Mouse (Mus musculus) bone marrow macrophage, adult 2 months (primary cell): ENCODE data around the gene Olfr1444. TPM values are rescaled to one million over a fixed set of nuclear protein-coding genes. Genes with fewer than 3 reads are reported as not detected.

ENCODE experiments used
- H3K27ac ChIP-seq: 2 replicates; pipeline ENCODE4 v1.5.1; 2012; ENCODE audit warnings: low read depth, low read length; ENCODE audit not compliant: insufficient read depth
- H3K4me1 ChIP-seq: 2 replicates; pipeline ENCODE4 v1.6.1; 2012; ENCODE audit warnings: low read length; ENCODE audit not compliant: control insufficient read depth, insufficient read depth
- H3K4me3 ChIP-seq: 2 replicates; pipeline ENCODE4 v1.5.1; 2012; ENCODE audit warnings: mild to moderate bottlenecking, low read length, moderate library complexity; ENCODE audit not compliant: insufficient read depth
- CTCF ChIP-seq: IDR thresholded peaks from 2 replicates; pipeline ENCODE4 v1.5.1; 2012; ENCODE audit warnings: low read depth, mild to moderate bottlenecking, low read length, moderate library complexity
- POLR2A ChIP-seq: IDR thresholded peaks from 2 replicates; pipeline ENCODE4 v1.6.1; 2012; ENCODE audit warnings: mild to moderate bottlenecking, low read depth, low read length, borderline replicate concordance
- polyA plus RNA-seq: library from polyadenylated mRNA; stranded (reverse); fragments of >200 nt; gene quantifications from 2 replicates; pipeline ENCODE4 v1.2.4, GENCODE M21; 2012; ENCODE audit not compliant: missing spikeins, insufficient read depth, insufficient read length

Olfr1444 gene
- polyA plus RNA-seq, 1 experiment = not detected

GRCm38 (mm10) chr19:12883555-12883954 is 26.5 kb downstream of the Olfr1444 start, which contains the start of gene Olfr1445:
Gene Olfr1445 (plus strand): TSS chr19:12883855.
- H3K4me3 ChIP-seq = no peak within 1 kb of the TSS
- no peaks in the 10 kb centered on the region for H3K4me1 ChIP-seq
- TF ChIP-seq POLR2A (no peak), CTCF (no peak)
- no peak within 1 kb of the TSS for H3K27ac ChIP-seq

GRCm38 (mm10) chr19:12893424-12893823 is 36.3 kb downstream of the Olfr1444 start, which contains the start of gene Olfr1446:
Gene Olfr1446 (minus strand): TSS chr19:12893524.
- Histone ChIP-seq H3K4me3 (no peak within 1 kb of the TSS), H3K4me1 (no peaks in the 10 kb centered on the region), H3K27ac (no peak within 1 kb of the TSS)
- TF ChIP-seq CTCF (no peak), POLR2A (no peak)

- no peak for TF ChIP-seq CTCF
- Histone ChIP-seq H3K4me1 (no peaks in the 10 kb centered on the region), H3K4me3 (no peak within 1 kb of the TSS), H3K27ac (no peak within 1 kb of the TSS)
Observed at GRCm38 (mm10) chr19:12903643-12904042, 46.6 kb downstream of the Olfr1444 start, which contains the start of gene Olfr1447. Gene Olfr1447 (minus strand): TSS chr19:12903743.

Other genes with a start within 250 kb of the Olfr1444 start
- not detected in 2 replicates for gene Glyat, start 224.0 kb upstream of the Olfr1444 start, polyA plus RNA-seq
- not detected in 2 replicates for gene Olfr1442, start 186.8 kb upstream of the Olfr1444 start, polyA plus RNA-seq
- gene Olfr1443, start 179.2 kb upstream of the Olfr1444 start, polyA plus RNA-seq = not detected in 2 replicates
- not detected in 2 replicates for gene Keg1, start 161.5 kb upstream of the Olfr1444 start, polyA plus RNA-seq
- gene Cntf, start 91.7 kb upstream of the Olfr1444 start, polyA plus RNA-seq = 1.3 and 2.0 TPM in 2 replicates
- 66.9 and 74.5 TPM in 2 replicates for gene Zfp91, start 61.2 kb upstream of the Olfr1444 start, polyA plus RNA-seq
- gene Lpxn, start 61.1 kb upstream of the Olfr1444 start, polyA plus RNA-seq = 150 TPM in 2 replicates
- not detected in 2 replicates for gene Gm5244, start 10.6 kb upstream of the Olfr1444 start, polyA plus RNA-seq
- gene Olfr1445, start 26.6 kb downstream of the Olfr1444 start, polyA plus RNA-seq = not detected in 2 replicates
- not detected in 2 replicates for gene Olfr1446, start 36.2 kb downstream of the Olfr1444 start, polyA plus RNA-seq
- gene Olfr1447, start 46.5 kb downstream of the Olfr1444 start, polyA plus RNA-seq = not detected in 2 replicates
- gene Olfr1448, start 67.1 kb downstream of the Olfr1444 start, polyA plus RNA-seq = not detected in 2 replicates
- gene Olfr1449, start 73.6 kb downstream of the Olfr1444 start, polyA plus RNA-seq = not detected in 2 replicates
- not detected in 2 replicates for gene Olfr1450, start 93.0 kb downstream of the Olfr1444 start, polyA plus RNA-seq
- not detected in 2 replicates for gene Olfr1451, start 137.7 kb downstream of the Olfr1444 start, polyA plus RNA-seq
- not detected in 2 replicates for gene Olfr1453, start 171.0 kb downstream of the Olfr1444 start, polyA plus RNA-seq
- not detected in 2 replicates for gene Olfr1454, start 203.3 kb downstream of the Olfr1444 start, polyA plus RNA-seq
- gene Olfr1457, start 240.6 kb downstream of the Olfr1444 start, polyA plus RNA-seq = not detected in 2 replicates
- not detected in 2 replicates for gene Olfr1458, start 249.5 kb downstream of the Olfr1444 start, polyA plus RNA-seq